Mouse (Mus musculus): ENCODE data around the gene Gm8994. TPM values are rescaled to one million over a fixed set of nuclear protein-coding genes. Genes with fewer than 3 reads are reported as not detected.
"Not testable (repeated sequence)": the region's sequence is repeated elsewhere in the genome, so short reads cannot be mapped to it uniquely, and the experiment has no call there.

Gm8994 gene
- polyA plus RNA-seq (2012; ENCODE audit: insufficient read depth, insufficient read length, missing spikeins), result not detected in 2 replicates

DNA sequence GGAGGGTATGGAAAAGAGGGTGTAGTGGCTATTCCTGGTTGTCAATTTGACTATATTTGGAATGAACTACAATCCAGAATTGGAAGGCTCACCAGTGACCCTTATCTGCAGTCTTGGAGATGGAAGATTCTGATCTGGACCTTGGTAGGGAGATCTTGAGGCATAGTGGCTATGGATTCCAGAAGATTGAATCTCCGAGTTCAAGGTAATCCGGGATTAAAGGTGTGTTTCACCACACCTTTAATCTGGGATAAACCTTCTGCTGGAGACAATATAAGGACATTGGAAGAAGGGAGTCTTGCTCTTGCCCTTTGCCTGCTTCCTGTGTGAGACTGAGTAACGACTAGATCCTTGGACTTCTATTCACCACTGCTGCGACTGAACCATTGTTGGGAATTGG is at the start of gene Gm8994:
Gene Gm8994, plus strand, starts transcription at position 301 of the 400 bp plus-strand sequence.
- H3K27ac ChIP-seq (replicated peaks; ENCODE audit: low read depth, low read length); H3K4me3 ChIP-seq (ENCODE audit: insufficient read depth, low read depth, low read length); H3K4me1 ChIP-seq (ENCODE audit: control insufficient read depth, insufficient read depth, insufficient read length, low read length): not testable (repeated sequence)

GRCm38 (mm10) chr6:136277685-136278084 is 49.7 kb upstream of the Gm8994 start:
- Histone ChIP-seq H3K4me3 (ENCODE audit: insufficient read depth, low read depth, low read length) (no peak overlapping the region), H3K27ac (replicated peaks; ENCODE audit: low read depth, low read length) (no peak overlapping the region), H3K4me1 (ENCODE audit: control insufficient read depth, insufficient read depth, insufficient read length, low read length) (no peaks in the 10 kb centered on the region)

GRCm38 (mm10) chr6:136284565-136284964 is 42.8 kb upstream of the Gm8994 start:
- Histone ChIP-seq H3K4me3 (ENCODE audit: insufficient read depth, low read depth, low read length) (no peak overlapping the region), H3K4me1 (ENCODE audit: control insufficient read depth, insufficient read depth, insufficient read length, low read length) (no peaks in the 10 kb centered on the region), H3K27ac (replicated peaks; ENCODE audit: low read depth, low read length) (no peak overlapping the region)

GRCm38 (mm10) chr6:136286180-136286579 is 41.2 kb upstream of the Gm8994 start:
- no peak overlapping the region for H3K4me3 ChIP-seq (ENCODE audit: insufficient read depth, low read depth, low read length)
- H3K27ac ChIP-seq (replicated peaks; ENCODE audit: low read depth, low read length), result no peak overlapping the region
- no peaks in the 10 kb centered on the region for H3K4me1 ChIP-seq (ENCODE audit: control insufficient read depth, insufficient read depth, insufficient read length, low read length)

DNA sequence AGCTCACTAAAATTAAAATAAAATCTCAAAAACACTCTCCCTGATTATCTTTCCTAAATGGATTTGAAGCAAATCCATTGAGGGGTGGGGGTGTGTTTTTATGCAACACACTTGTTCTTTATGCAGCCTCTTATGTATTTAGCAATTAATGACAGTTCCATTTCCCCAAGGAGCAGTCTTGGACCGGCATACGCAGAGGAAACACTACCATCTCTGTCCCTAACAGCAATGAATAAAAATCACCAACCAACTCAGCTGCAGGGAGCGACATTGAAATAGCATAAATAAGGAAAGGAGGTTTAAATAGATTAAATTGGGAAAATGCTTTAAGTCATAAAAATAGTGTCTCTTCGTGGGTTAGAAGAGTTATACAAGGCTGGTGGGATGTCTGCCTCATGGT is 40.8 kb upstream of the Gm8994 start:
- no peak overlapping the region for H3K4me3 ChIP-seq (ENCODE audit: insufficient read depth, low read depth, low read length)
- no peaks in the 10 kb centered on the region for H3K4me1 ChIP-seq (ENCODE audit: control insufficient read depth, insufficient read depth, insufficient read length, low read length)
- H3K27ac ChIP-seq (replicated peaks; ENCODE audit: low read depth, low read length), result no peak overlapping the region

GRCm38 (mm10) chr6:136291424-136291823 is 35.9 kb upstream of the Gm8994 start:
- no peak overlapping the region for H3K4me3 ChIP-seq (ENCODE audit: insufficient read depth, low read depth, low read length)
- H3K4me1 ChIP-seq (ENCODE audit: control insufficient read depth, insufficient read depth, insufficient read length, low read length), result no peaks in the 10 kb centered on the region
- H3K27ac ChIP-seq (replicated peaks; ENCODE audit: low read depth, low read length), result no peak overlapping the region

DNA sequence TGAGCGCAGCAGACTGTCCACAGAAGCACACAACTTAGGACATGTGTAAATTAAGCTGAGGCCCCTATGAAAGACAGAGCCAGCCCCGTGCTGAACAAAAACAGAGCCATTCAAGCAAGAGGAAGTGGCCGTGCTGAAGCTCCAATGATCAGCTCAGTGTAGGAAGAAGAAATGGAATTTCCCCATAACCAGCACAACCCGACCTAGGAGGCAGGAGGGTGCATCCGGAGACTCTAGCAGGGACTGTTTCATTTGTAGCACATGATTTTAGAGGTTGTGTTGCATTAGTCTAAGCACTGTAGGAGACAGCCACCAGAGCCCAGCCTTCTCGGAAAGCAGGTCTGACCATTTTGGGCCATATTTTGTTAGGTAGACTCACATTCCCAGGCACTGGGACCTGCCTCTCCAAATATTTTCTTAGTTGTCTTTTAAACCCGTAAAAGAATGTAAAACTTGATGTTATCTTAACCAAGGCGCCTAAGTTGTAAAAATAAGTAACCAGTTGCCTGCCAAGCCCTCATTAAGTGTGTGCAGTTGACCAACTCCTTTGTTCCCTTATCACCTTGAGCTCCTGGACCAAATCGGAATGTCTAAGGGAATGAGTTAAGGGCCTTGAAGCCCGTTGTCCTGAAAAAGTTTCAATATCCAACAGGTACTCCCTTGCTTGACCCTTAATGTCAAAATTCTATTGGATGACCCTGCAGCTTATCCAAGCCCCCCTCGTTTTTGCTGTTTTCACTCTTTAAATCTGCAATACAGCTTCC is 35.2 kb upstream of the Gm8994 start:
- Histone ChIP-seq H3K4me3 (ENCODE audit: insufficient read depth, low read depth, low read length) (no peak overlapping the region), H3K27ac (replicated peaks; ENCODE audit: low read depth, low read length) (no peak overlapping the region), H3K4me1 (ENCODE audit: control insufficient read depth, insufficient read depth, insufficient read length, low read length) (no peaks in the 10 kb centered on the region)

- no peak overlapping the region for H3K4me3 ChIP-seq (ENCODE audit: insufficient read depth, low read depth, low read length)
- no peaks in the 10 kb centered on the region for H3K4me1 ChIP-seq (ENCODE audit: control insufficient read depth, insufficient read depth, insufficient read length, low read length)
- no peak overlapping the region for H3K27ac ChIP-seq (replicated peaks; ENCODE audit: low read depth, low read length)
Measured at GRCm38 (mm10) chr6:136293700-136294099, 33.6 kb upstream of the Gm8994 start.

GRCm38 (mm10) chr6:136295821-136296220 is 31.5 kb upstream of the Gm8994 start:
- Histone ChIP-seq H3K27ac (replicated peaks; ENCODE audit: low read depth, low read length) (no peak overlapping the region), H3K4me1 (ENCODE audit: control insufficient read depth, insufficient read depth, insufficient read length, low read length) (no peaks in the 10 kb centered on the region), H3K4me3 (ENCODE audit: insufficient read depth, low read depth, low read length) (no peak overlapping the region)

GRCm38 (mm10) chr6:136296251-136296650 is 31.1 kb upstream of the Gm8994 start:
- H3K4me1 ChIP-seq (ENCODE audit: control insufficient read depth, insufficient read depth, insufficient read length, low read length), result no peaks in the 10 kb centered on the region
- H3K27ac ChIP-seq (replicated peaks; ENCODE audit: low read depth, low read length), result no peak overlapping the region
- H3K4me3 ChIP-seq (ENCODE audit: insufficient read depth, low read depth, low read length), result no peak overlapping the region

GRCm38 (mm10) chr6:136303514-136303913 is 23.8 kb upstream of the Gm8994 start:
- no peak overlapping the region for H3K27ac ChIP-seq (replicated peaks; ENCODE audit: low read depth, low read length)

DNA sequence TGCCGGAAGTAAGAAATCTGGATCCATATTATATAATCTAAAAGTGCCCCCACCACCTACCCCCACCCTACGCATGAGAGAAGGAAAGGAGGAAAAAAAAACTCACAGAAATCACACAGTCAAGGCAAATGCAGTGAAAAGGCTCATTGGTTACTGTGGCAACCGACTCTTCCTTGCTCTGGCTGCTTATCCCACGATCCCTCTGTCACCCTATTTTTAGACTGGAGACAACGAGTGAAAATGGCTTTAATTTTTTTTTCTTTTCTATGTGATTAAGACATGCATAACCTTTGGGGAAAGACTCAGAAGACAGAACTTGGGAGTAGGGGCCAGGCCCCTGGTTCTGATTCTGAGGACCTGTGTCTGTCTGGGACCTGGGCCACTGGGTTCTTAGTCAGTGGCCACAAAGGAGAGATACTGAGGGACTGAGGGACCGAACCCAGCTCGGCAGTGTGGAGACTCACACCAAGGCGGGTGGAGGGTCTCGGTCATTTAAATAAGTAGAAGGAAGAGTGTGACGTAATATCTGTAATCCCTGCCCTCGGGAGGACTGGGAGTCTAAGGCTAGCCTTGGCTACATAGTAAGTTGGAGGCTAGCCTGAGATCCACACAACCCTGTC is 22.9 kb upstream of the Gm8994 start:
- H3K4me3 ChIP-seq (ENCODE audit: insufficient read depth, low read depth, low read length), result no peak overlapping the region

More at GRCm38 (mm10) chr6:136303514-136303913, 23.8 kb upstream of the Gm8994 start:
- no peak overlapping the region for H3K4me3 ChIP-seq (ENCODE audit: insufficient read depth, low read depth, low read length)
- H3K4me1 ChIP-seq (ENCODE audit: control insufficient read depth, insufficient read depth, insufficient read length, low read length), result no peaks in the 10 kb centered on the region

GRCm38 (mm10) chr6:136309487-136309886 is 17.9 kb upstream of the Gm8994 start:
- no peak overlapping the region for H3K4me3 ChIP-seq (ENCODE audit: insufficient read depth, low read depth, low read length)
- no peaks in the 10 kb centered on the region for H3K4me1 ChIP-seq (ENCODE audit: control insufficient read depth, insufficient read depth, insufficient read length, low read length)
- no peak overlapping the region for H3K27ac ChIP-seq (replicated peaks; ENCODE audit: low read depth, low read length)

More for the DNA sequence above, 22.9 kb upstream of the Gm8994 start:
- Histone ChIP-seq H3K4me1 (ENCODE audit: control insufficient read depth, insufficient read depth, insufficient read length, low read length) (no peaks in the 10 kb centered on the region), H3K27ac (replicated peaks; ENCODE audit: low read depth, low read length) (no peak overlapping the region)

DNA sequence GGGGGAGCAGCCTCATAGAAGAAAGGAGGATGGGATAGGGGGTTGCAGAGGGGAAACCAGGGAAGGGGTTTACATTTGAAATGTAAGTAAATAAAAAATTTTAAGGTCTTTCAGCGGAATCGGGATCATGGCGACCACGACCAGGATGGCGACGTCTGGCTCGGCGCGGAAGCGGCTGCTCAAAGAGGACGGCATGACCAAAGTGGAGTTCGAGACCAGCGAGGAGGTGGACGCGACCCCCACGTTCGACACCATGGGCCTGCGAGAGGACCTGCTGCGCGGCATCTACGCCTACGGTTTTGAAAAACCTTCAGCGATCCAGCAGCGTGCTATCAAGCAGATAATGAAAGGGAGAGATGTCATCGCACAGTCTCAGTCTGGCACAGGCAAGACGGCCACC is 1.1 kb downstream of the Gm8994 start:
- not testable (repeated sequence) for H3K4me1 ChIP-seq (ENCODE audit: control insufficient read depth, insufficient read depth, insufficient read length, low read length); H3K4me3 ChIP-seq (ENCODE audit: insufficient read depth, low read depth, low read length); H3K27ac ChIP-seq (replicated peaks; ENCODE audit: low read depth, low read length)

DNA sequence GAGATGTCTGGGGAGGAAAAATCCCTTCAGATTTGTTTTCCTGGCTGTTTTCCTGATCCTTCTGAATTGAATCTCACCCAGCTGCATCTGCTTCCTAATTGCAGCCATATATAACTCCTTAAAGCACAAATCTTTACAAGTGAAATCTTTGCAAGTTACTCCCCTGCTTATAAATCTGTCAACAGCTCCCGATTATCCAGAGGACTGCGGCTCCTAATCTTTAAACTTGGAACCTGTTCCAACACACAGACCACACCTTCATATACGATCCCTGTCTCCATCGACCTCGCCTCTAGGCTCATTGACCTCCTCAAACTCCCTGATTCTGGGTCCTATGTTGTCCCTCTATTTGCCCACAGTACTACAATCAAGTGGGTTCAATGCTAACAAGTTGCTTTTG is 13.3 kb downstream of the Gm8994 start:
- Histone ChIP-seq H3K4me1 (ENCODE audit: control insufficient read depth, insufficient read depth, insufficient read length, low read length) (no peaks in the 10 kb centered on the region), H3K4me3 (ENCODE audit: insufficient read depth, low read depth, low read length) (no peak overlapping the region), H3K27ac (replicated peaks; ENCODE audit: low read depth, low read length) (no peak overlapping the region)

GRCm38 (mm10) chr6:136341093-136341492 is 13.8 kb downstream of the Gm8994 start:
- Histone ChIP-seq H3K4me3 (ENCODE audit: insufficient read depth, low read depth, low read length) (no peak overlapping the region), H3K4me1 (ENCODE audit: control insufficient read depth, insufficient read depth, insufficient read length, low read length) (no peaks in the 10 kb centered on the region), H3K27ac (replicated peaks; ENCODE audit: low read depth, low read length) (no peak overlapping the region)

Data from brown adipose tissue, adult 24 weeks (tissue).